Mouse (Mus musculus) granulocyte monocyte progenitor cell, adult 5-6 weeks (primary cell): ENCODE measurements at regions not wholly inside any gene's neighbourhood (a gene's known extent, or its start where the extent isn't known, plus 50 kb on each side); places are given as distances from the start of the nearest gene placed in this dataset.

Experiments
- ATAC-seq: replicated peaks from 2 replicates; pipeline ENCODE4 v1.8.0; 2016; ENCODE audit warnings: mild to moderate bottlenecking, moderate TSS enrichment, inconsistent platforms; ENCODE audit not compliant: poor library complexity, severe bottlenecking

DNA sequence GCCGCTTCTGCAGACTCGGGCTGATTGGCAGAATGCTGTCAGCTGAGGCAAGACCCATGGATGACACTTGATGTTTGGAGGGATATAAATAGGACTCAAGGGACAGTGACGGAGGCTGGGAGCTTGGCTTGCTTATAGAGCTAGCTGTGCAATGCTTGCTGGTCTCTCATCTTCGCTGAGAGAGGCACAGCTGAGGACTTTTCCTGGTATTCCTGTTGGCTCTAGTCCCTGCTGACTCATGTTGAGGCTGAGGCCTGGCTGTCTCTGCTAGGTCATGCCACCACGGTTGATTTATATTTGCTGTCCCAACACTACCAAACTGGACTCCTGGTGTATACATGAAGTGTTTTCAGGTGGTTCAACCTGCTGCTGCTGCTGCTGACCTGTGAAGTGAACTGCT lies 419.6 kb upstream of the Meis1 start:
- no peak for ATAC-seq

DNA sequence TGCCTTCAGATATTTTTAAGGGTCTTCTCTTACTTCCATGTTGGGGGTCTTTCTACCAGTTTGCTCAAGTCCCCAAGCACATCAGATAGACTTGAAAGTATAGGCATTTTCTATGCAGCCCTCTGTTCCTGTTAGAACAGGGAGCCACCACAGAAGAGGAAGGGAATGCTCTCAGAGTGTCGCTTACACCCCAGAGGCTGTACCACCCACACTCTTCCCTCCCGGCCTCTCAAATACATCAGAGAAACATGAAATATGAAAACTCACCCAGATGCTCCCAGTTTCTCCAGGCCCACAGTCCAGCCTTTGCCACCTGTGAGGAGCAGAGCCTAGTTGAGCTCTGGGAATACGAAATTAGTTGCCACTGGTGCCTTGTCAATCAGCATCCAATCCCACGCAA lies 423.2 kb upstream of the Meis1 start:
- ATAC-seq, result no peak

DNA sequence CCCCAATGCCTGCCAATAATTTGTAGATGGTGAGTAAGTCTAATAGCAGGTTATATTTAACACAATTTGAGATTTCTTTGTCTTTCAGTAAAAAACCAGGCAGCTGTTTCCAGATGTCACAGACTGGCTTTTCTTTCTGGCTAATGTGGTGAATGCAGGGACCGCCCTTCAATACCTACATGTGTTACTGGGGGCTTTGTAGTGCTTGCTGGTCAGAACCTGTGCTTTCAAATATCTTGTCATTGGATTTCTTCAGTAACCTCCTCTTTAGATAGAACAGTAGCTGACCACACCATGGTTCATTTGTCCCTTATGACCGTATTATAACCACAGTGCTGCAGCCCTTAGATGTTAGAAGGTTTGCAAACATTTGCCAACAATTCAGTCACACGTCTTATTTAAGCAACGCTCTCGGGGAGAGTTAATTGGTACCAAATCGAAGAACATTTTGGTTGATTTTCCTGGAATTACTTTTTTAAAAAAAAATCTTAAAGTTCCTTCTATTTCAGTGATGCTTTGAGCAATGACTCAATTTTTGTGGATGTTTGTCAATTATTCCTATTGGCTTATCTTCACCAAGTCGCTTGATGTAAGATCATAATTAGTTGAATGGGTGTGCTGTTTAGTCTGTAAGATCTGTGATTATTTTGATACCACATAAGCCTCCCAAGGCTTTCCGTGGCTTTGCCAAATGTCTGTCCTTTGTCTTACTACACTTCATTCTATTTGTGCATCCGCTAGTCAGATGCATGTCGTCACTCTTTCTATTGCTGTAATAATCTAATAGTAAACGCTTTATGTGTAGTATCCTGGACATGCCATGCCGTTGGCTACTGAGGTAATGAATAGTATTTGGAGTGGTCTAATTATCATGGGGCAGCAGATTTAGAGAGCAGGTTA lies 436.9 kb upstream of the Meis1 start:
- ATAC-seq, result no peak

DNA sequence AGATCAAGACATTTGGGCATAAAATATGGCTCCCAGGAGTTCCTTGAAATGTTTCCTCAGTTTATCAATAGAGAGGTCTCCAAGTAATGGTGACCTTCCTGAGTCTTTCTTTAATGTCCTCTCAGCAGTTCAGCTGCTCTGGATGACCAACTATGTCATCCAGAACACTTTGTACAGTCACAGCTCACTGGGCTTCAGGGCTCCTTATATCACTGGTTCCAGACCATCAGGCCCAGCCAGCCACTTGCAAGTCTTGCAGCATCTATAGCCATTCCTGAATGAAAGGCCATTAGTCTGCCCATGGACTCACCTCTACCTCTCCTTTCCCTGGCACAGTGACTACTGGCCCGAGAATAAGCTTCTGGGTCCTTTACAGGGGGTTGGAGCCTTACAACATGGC lies 437.8 kb upstream of the Meis1 start:
- no peak for ATAC-seq

DNA sequence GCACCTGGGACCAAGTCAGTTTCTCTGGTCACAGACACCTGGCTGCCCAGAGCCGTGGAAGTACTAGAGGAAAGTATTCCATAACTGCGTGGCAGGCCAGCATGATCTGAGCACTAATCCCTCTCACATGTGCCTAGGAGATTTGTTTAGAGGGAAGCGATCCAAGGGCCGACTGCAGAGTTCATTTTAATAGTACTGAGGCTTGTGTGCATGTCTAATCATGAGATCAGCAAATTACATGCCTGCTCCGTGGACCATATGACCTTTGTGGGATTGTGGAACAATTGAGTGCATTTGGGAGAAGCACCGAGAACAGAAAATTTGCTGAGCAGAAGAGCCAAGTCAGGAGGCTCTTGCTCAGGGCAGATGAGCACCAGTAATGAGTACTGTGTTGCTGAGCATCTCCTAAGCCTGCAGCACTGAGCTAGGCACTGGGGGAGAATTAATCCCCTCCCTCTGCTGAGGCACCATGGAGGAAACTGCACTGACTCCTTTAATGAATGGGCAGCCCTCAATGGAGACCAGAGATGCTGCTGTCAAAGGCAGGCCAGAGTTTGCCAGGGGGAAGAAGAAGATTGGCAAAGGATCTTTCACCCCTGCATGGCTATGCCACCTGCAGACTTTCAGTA lies 445.1 kb upstream of the Meis1 start:
- ATAC-seq, result no peak

DNA sequence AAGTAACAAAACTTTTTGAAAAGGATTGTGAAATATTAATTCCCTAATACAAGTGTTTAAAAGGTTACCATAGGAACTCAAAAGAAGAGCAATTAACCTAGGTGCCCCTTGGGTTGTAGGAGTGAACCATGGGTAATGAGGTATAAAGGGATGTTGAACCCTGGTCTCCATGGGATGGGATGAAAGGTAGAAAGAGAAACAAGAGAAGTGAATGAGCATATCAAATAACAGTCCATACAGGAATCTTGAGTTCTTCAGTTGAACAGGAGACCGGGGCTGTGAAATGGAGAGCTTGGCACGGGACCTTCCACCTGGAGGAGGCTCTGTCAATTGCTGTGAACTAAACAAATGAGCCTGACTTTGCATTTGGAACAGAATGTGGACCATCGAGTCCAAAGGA lies 449.6 kb upstream of the Meis1 start:
- ATAC-seq, result no peak

DNA sequence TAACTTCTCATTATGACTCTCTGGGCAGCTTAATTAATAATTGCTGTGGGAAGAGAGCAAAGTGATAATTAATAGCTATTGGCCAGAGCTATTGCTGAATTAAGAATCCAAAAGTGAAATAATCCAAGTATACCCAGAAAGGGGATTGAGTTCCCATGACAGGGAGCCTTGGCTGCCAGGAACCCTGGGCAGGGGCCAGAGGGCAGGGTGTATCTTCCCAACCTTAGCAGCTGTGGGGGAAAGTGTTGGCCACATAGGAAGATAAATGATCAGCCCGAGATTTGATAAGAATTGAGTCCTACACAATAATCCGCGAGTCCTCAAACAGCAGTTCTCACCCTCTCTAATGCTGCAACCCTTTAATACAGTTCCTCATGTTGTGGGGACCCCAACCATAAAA lies 450.0 kb upstream of the Meis1 start:
- ATAC-seq, result no peak

DNA sequence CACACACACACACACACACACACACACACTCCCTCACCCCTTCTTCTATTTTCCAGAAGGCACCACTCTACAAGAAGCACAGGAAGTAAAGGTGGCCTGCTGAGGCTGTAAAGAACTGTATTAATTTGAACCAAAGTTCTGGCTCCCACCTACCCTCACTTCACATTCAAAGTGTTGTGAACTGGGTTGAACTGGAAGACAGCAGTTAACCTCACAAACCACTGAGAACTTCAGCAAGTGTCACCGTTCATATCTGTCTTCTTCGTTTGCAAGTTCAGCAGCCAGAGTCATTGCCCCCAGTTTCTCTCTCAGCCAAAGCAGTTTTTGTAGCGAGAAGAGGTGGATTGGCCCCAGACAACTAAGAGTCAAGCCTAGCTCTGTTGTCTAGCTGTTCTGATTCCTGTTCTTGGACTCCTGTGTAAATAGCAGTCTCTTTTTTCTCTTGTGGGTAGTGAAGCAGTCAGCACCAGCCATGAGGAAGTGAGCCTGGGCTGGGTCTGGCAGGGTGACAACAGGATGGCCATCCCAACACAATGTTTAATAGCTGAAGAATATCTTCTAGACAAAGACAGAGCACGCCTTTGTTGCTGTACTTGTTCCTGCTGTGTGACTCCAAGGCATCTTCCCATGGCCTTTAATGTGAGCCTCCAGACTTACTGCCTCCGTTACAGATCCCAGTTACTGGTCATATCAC lies 452.0 kb upstream of the Meis1 start:
- peak; percentile 53 for ATAC-seq

DNA sequence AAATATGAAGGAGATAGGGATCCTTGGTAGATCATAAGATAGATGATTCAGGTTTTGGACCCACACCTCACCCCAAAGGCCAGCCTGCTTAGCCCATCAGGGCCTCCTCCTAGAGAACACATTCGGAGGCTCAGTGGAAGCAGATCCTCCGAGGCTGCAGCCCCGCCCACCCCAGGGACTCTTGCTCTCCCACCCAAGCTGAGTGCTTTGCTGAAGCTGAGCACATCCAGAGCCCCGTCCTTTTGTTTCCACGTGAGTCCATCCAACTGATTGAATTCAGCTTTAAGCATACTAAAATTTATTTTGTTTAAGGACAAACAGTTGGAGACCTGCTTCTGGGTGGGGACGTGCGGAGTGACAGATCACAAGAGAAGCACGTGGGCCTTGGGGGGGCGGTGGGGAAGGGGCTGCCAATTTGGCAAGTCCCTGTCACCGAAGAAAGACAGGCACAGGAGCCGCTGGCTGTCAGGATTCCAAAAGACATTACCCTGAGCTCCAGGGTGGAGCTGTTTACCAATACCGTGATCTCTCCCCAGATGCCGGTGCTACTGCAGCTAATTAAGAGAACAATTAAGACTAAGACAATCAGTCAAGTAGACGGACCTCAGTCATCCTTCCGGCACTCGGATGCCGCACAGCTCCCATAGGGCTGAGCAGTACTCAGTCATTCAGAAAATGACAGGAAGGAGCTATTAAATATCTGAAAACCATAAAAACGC lies 448.9 kb upstream of the Spred2 start:
- ATAC-seq, result no peak

DNA sequence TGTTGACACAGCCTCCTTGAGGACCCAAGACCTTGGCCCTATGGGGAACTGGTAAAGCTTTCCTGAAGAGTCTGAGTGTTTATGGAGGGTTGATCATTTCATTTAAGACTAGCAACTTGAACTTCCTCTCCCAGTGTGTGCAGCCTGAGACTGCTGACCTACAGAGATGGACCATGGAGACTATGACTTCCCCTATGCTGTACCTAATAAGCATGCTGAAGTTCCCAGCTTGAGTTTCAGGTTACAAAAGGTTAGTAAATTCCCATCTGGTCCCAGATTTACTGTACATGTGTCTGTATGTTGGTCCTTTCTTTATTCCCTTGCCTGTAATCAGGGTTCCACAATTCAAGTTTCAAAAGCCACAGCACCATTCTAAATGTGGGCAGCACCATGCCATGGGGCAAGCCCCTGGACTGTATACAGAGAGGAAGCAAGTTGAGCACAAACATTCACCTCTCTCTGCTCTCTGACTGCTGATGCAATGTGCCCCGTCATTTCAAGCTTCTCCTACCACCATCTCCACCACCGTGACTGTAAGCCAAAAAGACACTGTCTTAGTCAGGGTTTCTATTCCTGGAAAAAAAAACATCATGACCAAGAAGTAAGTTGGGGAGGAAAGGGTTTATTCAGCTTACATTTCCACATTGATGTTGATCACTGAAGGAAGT lies 431.0 kb upstream of the Spred2 start:
- no peak for ATAC-seq

DNA sequence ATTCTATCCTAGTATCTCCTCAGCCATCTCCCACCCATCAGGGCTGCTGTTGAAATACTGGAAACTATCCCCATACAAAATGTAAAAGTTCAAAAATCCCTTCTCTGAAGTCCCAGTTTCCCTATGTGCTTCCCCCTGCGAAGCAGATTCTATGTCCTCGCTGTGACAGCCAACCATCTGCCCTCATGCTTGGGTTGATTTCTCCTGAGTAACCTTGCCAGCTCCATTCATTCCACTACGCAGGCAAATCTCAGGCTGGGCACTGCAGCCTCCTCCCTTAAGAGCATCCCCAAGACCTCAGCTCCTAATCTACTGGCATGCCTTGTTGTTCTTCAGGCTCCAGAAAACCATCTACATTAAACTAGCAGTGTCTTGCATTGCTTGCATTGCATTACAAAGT lies 402.5 kb upstream of the Spred2 start:
- ATAC-seq, result no peak

DNA sequence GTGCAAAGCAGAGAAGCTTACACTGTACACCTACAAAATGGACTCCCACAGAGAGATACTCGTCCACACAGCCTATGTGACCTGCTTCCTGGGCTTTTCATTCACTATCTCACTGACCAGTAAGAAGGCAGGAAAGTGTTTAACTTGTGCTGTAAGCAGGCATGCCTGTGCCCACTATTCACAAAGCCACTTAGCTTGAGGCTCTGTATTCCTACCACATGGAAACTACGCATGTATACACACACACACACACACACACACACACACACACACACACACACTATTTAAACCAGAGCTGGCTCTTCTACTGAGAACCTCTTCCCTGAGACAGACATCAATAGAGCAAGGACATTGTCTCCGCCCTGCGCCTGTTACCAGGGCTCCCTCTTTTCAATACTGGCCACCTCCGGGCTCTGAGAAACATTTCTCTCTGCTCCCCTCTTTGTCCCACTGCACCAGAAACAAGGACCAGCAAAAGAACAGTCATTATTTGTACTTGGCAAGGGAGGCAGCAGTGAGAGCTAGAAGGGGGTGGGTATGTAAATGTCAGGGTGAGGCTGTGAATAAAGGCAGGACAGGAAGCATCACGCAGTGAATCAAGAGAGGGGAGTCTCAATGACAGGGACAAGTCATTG lies 400.2 kb upstream of the Spred2 start:
- ATAC-seq, result no peak

DNA sequence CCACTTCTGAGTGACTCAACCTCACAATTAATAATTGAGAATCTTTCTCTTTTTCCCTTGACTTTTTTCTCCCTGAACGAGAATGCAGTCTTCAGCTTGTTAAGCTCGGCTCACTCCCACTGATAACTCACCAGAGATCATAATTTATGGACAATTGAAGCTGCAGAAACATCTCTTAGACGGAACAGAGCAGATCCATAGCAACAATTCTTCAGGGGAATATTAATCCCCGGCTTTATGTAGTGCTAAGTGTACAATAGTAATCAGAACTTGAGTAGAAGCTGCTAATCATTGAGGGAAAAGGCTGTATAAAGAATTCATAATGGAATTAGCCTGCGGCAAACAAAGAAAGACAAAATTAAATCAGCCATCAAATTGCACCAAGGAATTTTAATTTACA lies 395.0 kb upstream of the Spred2 start:
- no peak for ATAC-seq

DNA sequence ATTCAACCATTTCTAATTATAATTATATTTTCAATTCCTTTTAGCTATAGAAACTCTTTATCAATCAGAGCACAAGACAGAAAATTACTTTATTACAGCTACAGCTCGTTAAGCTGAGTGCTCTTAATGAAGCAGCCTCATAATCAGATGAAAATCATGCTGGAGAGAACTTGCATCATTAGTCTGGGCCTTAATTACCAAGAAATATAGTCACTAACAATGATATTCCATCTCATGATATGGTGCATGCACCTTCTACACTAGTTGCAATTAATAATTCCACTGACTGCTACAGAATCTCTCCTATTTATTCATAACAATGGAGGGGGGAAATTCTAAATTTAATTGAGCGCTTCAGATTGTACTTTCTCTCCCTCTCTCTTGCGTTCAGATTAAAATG lies 393.5 kb upstream of the Spred2 start:
- no peak for ATAC-seq

DNA sequence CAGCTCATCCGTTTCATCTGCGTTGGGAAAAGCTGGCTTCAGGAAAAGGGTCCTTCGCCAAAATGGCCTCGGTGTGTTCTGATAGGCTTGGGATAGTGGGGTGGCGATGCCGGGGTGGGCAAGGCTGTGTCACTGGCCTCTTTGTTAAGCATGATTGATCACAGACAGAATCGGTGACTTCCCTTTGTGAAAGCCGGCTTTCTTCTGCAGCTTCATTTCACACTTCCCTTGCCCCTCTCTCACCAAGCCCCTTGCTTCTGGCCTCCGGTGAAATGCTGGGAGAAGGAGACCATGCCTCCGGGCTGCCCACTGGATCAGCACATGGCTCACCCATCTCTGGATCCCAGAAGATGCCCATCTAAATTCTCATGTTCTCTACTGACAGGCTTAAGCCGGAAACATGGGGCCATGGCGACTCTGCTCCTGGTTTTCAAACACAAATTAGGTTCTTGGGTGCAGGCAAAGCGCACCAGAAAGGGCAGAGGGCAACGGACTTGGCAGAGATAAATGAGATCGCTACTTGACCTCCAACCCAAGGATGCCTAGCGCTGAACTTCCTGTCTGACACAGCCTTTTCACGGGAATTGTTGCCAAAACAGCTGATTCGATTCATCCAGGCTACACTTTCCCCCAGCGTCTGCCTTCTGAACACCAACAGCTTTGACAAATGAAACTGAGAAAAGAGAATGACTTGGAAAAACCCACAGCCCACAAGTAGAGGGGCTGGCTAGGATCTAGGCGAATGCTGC lies 392.7 kb upstream of the Spred2 start:
- ATAC-seq, result no peak

DNA sequence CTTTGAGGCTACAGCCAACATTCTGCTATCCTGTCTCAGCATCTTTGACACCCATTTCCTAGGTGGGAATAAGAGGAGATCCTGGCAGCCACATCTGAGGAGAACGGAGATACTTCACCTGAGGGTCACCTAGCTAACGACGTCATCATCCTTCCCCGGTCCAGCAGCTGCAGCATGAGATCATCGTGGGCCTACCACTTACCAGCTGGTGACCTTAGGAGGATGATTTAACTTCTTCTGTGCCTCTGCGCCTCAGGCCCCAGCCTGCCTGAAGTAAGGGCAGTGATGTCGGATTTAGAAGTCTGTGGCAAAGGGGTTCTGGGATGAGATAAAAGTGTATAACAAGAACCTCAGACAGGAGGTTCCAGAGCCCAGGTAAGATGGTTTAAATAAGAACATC lies 391.3 kb upstream of the Spred2 start:
- no peak for ATAC-seq

DNA sequence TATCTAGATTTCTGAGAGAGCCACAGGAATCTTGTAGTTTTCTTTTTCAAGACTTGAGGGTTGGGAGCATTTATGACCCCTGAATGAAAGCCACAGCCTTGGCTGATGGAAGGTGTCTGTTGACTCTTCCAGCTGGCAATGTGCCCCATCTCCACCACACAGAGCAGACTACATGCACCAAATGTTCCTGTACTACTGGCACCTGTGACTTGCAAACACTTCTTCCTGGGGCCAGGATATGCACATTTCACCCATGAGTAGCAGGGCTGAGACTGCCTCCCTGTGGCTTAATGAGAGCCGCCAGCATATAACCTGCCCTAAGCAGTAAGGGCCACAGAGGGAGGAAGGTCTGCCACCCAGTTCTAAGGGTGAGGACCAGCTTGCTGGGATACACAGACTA lies 390.5 kb upstream of the Spred2 start:
- ATAC-seq, result no peak

DNA sequence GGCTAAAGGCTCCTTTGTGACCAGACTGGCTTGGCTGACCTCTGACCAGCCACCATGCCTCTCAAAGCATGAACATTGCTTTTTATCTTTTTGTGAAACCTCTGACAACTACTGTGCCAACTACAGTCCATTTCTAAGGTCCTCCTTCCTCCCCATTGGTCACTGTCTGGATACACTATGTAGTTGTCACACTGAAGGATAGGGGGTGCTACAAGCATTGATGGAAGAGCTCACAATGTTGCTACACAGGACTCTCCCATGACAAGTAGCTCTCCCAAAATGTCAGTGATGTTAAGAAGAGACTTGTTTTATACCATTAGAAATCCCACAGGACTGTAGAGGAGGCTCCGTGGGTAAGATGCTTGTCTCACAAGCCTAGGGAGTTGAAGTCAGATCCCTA lies 389.0 kb upstream of the Spred2 start:
- ATAC-seq, result no peak

DNA sequence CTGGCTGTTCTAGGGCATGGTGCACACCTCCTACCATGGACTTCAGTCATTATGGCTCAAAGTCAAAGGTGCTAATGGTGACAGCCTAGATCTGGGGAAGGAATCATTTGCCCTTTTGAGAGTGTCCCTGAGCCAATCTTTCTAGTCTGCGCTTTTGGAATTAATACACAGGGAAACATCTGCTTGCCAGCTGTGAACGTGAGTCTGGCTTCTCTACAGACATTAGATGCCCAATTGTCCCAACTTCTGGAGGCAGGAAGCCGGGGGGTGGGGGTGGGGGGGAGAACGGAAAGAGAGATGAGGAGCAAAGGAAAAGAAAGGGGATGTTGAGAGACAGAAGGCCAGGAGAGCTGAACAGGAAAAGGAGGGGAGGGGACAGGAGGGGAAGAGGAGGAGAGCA lies 377.9 kb upstream of the Spred2 start:
- no peak for ATAC-seq
